Comparison of ENCODE assay signal across 8 mouse cellular contexts in genomic region chr3:90508287-90508949, GRCm38 (mm10). TPM values are rescaled to one million over a fixed set of nuclear protein-coding genes. Genes with fewer than 3 reads are reported as not detected.
DNase-seq lines count a peak whose midpoint lies in the region; ATAC-seq and TF ChIP-seq lines count a peak whose summit lies in the region.

No protein-coding gene starts in this region.

- peak overlapping the region; percentile 99 for H3K9ac ChIP-seq in heart, embryonic 13.5 days
- peak overlapping the region; percentile 97 for H3K9ac ChIP-seq in heart, postnatal 0 days (replicated peaks; ENCODE audit: low read depth, low read length)
- peak overlapping the region; percentile 98 for H3K9ac ChIP-seq in midbrain, embryonic 13.5 days (replicated peaks)

- no peak for TF ChIP-seq EP300 in heart, postnatal 0 days (IDR thresholded peaks at IDR 0.05; ENCODE audit: low read depth)

- WGBS in heart, embryonic 13.5 days: 2% methylated on average over 20 of the region's 20 CpGs
- 2% methylated on average over 20 of the region's 20 CpGs for WGBS in heart, postnatal 0 days
- 4% methylated on average over 20 of the region's 20 CpGs for WGBS in midbrain, embryonic 13.5 days

- peak overlapping the region; percentile 92 for H3K4me2 ChIP-seq in heart, embryonic 13.5 days
- peak overlapping the region; percentile 73 for H3K4me2 ChIP-seq in heart, postnatal 0 days (ENCODE audit: low read depth, low read length)
- H3K4me2 ChIP-seq in midbrain, embryonic 13.5 days (replicated peaks): peak overlapping the region; percentile 77

- H3K9me3 ChIP-seq in heart, embryonic 13.5 days: no peaks in the 10 kb centered on the region
- H3K9me3 ChIP-seq in G1E (replicated peaks): no peaks in the 10 kb centered on the region
- H3K9me3 ChIP-seq in heart, postnatal 0 days (replicated peaks; ENCODE audit: control insufficient read depth, low read length): no peaks in the 10 kb centered on the region
- no peaks in the 10 kb centered on the region for H3K9me3 ChIP-seq in midbrain, embryonic 13.5 days

- no peak for DNase-seq in heart, postnatal 14 days
- DNase-seq in G1E (ENCODE audit: low spot score): no peak
- no peak for DNase-seq in heart, postnatal 0 days (ENCODE audit: low spot score)
- DNase-seq in natural killer cell, adult 2 months (ENCODE audit: low spot score in 2 of 2): no peak
- no peak for DNase-seq in cerebellum, adult 8-10 months
- no peak for DNase-seq in gastrocnemius, adult 18-20 months (ENCODE audit: low spot score)

- H3K4me1 ChIP-seq in heart, embryonic 13.5 days: peaks cover 31% of the 10 kb centered on the region
- peaks cover 32% of the 10 kb centered on the region for H3K4me1 ChIP-seq in G1E (ENCODE audit: insufficient read depth, low read depth, low read length)
- peaks cover 23% of the 10 kb centered on the region for H3K4me1 ChIP-seq in heart, postnatal 0 days (ENCODE audit: control insufficient read depth, insufficient read depth)
- H3K4me1 ChIP-seq in midbrain, embryonic 13.5 days (replicated peaks): peaks cover 31% of the 10 kb centered on the region

- intact Hi-C loops in heart, postnatal 14 days (cut with DNase I): no loop called here

- no peak for TF ChIP-seq CTCF in G1E (IDR thresholded peaks at IDR 0.05; ENCODE audit: low read depth, low read length)
- TF ChIP-seq CTCF in heart, postnatal 0 days (IDR thresholded peaks at IDR 0.05; ENCODE audit: low read depth): no peak

- H3K27me3 ChIP-seq in heart, embryonic 13.5 days (replicated peaks): 0 out of 2 replicates have a peak, but pooled peaks cover 9% of the 10 kb centered on the region
- no peaks in the 10 kb centered on the region for H3K27me3 ChIP-seq in G1E (ENCODE audit: insufficient read depth, low read length)
- H3K27me3 ChIP-seq in heart, postnatal 0 days (ENCODE audit: control insufficient read depth, insufficient read depth, low read length): no peaks in the 10 kb centered on the region
- peaks cover 22% of the 10 kb centered on the region for H3K27me3 ChIP-seq in midbrain, embryonic 13.5 days

- H3K27ac ChIP-seq in heart, embryonic 13.5 days (replicated peaks): peak overlapping the region; percentile 95
- peak overlapping the region; percentile 97 for H3K27ac ChIP-seq in heart, postnatal 0 days (ENCODE audit: low read depth)
- H3K27ac ChIP-seq in midbrain, embryonic 13.5 days: peak overlapping the region; percentile 96

- peak overlapping the region; percentile 98 for H3K4me3 ChIP-seq in heart, embryonic 13.5 days
- H3K4me3 ChIP-seq in G1E (ENCODE audit: low read depth, low read length): peak overlapping the region; percentile 90
- peak overlapping the region; percentile 93 for H3K4me3 ChIP-seq in heart, postnatal 0 days (ENCODE audit: low read depth, low read length)
- peak overlapping the region; percentile 86 for H3K4me3 ChIP-seq in midbrain, embryonic 13.5 days (replicated peaks)

- peaks cover 56% of the 10 kb centered on the region for H3K36me3 ChIP-seq in heart, embryonic 13.5 days
- peaks cover 62% of the 10 kb centered on the region for H3K36me3 ChIP-seq in G1E (replicated peaks)
- peaks cover 39% of the 10 kb centered on the region for H3K36me3 ChIP-seq in heart, postnatal 0 days (replicated peaks; ENCODE audit: control insufficient read depth, insufficient read depth, low read length)
- peaks cover 38% of the 10 kb centered on the region for H3K36me3 ChIP-seq in midbrain, embryonic 13.5 days

- ATAC-seq in heart, embryonic 13.5 days (ENCODE audit: extremely low read depth, insufficient number of reproducible peaks, low FRiP score, low TSS enrichment): no peak
- no peak for ATAC-seq in G1E (ENCODE audit: extremely low read depth, insufficient number of reproducible peaks, low FRiP score, poor library complexity, severe bottlenecking)
- no peak for ATAC-seq in heart, postnatal 0 days (ENCODE audit: insufficient read depth, low read depth)
- no peak for ATAC-seq in midbrain, embryonic 13.5 days

RNA-seq across cellular contexts. Expression of gene Chtop, which starts 0.9 kb away (rescaled TPM):
- polyA plus RNA-seq in heart, embryonic 13.5 days (2015; fragmentation: Nextera tagmentation; extraction: Ambion mirVana): 92.0 and 98.5 TPM in 2 replicates
- total RNA-seq in heart, postnatal 14 days (2021): 100 to 1,000 TPM; 101 to 123 TPM
- total RNA-seq in G1E (2014; fragmentation: Nextera tagmentation) (78.6 and 89.8 TPM in 2 replicates), G1E (2017) (133 and 135 TPM in 2 replicates)
- polyA plus RNA-seq in G1E (2012): 97.0 and 110 TPM in 2 replicates
- 117 and 121 TPM in 2 replicates for total RNA-seq in heart, postnatal 0 days (2014; rRNA removed; ENCODE audit: low replicate concordance)
- 79.0 and 85.1 TPM in 2 replicates for polyA plus RNA-seq in heart, postnatal 0 days (2015; fragmentation: Nextera tagmentation; extraction: Ambion mirVana)
- polyA plus RNA-seq in midbrain, embryonic 13.5 days (2015; fragmentation: Nextera tagmentation; extraction: Ambion mirVana): 205 and 212 TPM in 2 replicates
- 100 to 1,000 TPM in 1 of 2 experiments, 10 to 100 TPM in 1; 88.7 to 103 TPM for total RNA-seq in gastrocnemius, adult 18-20 months (2021)

RNA-seq across cellular contexts. Expression of gene S100a1, which starts 5.8 kb away (rescaled TPM):
- polyA plus RNA-seq in heart, embryonic 13.5 days (2015; fragmentation: Nextera tagmentation; extraction: Ambion mirVana): 203 and 220 TPM in 2 replicates
- 100 to 1,000 TPM; 516 to 570 TPM for total RNA-seq in heart, postnatal 14 days (2021)
- total RNA-seq in G1E (2014; fragmentation: Nextera tagmentation): 26.6 and 38.4 TPM in 2 replicates
- 40.8 and 42.9 TPM in 2 replicates for total RNA-seq in G1E (2017)
- polyA plus RNA-seq in G1E (2012): 2.6 and 5.1 TPM in 2 replicates
- 221 and 462 TPM in 2 replicates for total RNA-seq in heart, postnatal 0 days (2014; rRNA removed; ENCODE audit: low replicate concordance)
- polyA plus RNA-seq in heart, postnatal 0 days (2015; fragmentation: Nextera tagmentation; extraction: Ambion mirVana): 721 and 746 TPM in 2 replicates
- polyA plus RNA-seq in midbrain, embryonic 13.5 days (2015; fragmentation: Nextera tagmentation; extraction: Ambion mirVana): 4.7 and 6.9 TPM in 2 replicates
- 100 to 1,000 TPM; 205 to 220 TPM for total RNA-seq in gastrocnemius, adult 18-20 months (2021)

RNA-seq across cellular contexts. Expression of gene S100a13, which starts 5.8 kb away (rescaled TPM):
- polyA plus RNA-seq in heart, embryonic 13.5 days (2015; fragmentation: Nextera tagmentation; extraction: Ambion mirVana): 70.4 and 73.4 TPM in 2 replicates
- total RNA-seq in heart, postnatal 14 days (2021): 10 to 100 TPM; 29.1 to 29.8 TPM
- 22.9 and 25.3 TPM in 2 replicates for total RNA-seq in G1E (2014; fragmentation: Nextera tagmentation)
- 67.3 and 70.2 TPM in 2 replicates for total RNA-seq in G1E (2017)
- 1.8 and 2.4 TPM in 2 replicates for polyA plus RNA-seq in G1E (2012)
- total RNA-seq in heart, postnatal 0 days (2014; rRNA removed; ENCODE audit: low replicate concordance): 45.9 and 86.2 TPM in 2 replicates
- 144 and 146 TPM in 2 replicates for polyA plus RNA-seq in heart, postnatal 0 days (2015; fragmentation: Nextera tagmentation; extraction: Ambion mirVana)
- polyA plus RNA-seq in midbrain, embryonic 13.5 days (2015; fragmentation: Nextera tagmentation; extraction: Ambion mirVana): 7.7 and 9.9 TPM in 2 replicates
- total RNA-seq in gastrocnemius, adult 18-20 months (2021): 10 to 100 TPM; 10.4 to 14.4 TPM

RNA-seq across cellular contexts. Expression of gene Snapin, which starts 17.6 kb away (rescaled TPM):
- polyA plus RNA-seq in heart, embryonic 13.5 days (2015; fragmentation: Nextera tagmentation; extraction: Ambion mirVana): 72.8 and 74.7 TPM in 2 replicates
- 10 to 100 TPM; 51.3 to 52.6 TPM for total RNA-seq in heart, postnatal 14 days (2021)
- total RNA-seq in G1E (2014; fragmentation: Nextera tagmentation) (58.0 and 61.9 TPM in 2 replicates), G1E (2017) (42.5 and 46.2 TPM in 2 replicates)
- 3.4 and 3.5 TPM in 2 replicates for polyA plus RNA-seq in G1E (2012)
- total RNA-seq in heart, postnatal 0 days (2014; rRNA removed; ENCODE audit: low replicate concordance): 44.3 and 59.2 TPM in 2 replicates
- polyA plus RNA-seq in heart, postnatal 0 days (2015; fragmentation: Nextera tagmentation; extraction: Ambion mirVana): 85.5 and 90.5 TPM in 2 replicates
- polyA plus RNA-seq in midbrain, embryonic 13.5 days (2015; fragmentation: Nextera tagmentation; extraction: Ambion mirVana): 87.9 and 89.1 TPM in 2 replicates
- total RNA-seq in gastrocnemius, adult 18-20 months (2021): 10 to 100 TPM; 78.8 to 79.5 TPM

RNA-seq across cellular contexts. Expression of gene S100a14, which starts 18.2 kb away (rescaled TPM):
- polyA plus RNA-seq in heart, embryonic 13.5 days (2015; fragmentation: Nextera tagmentation; extraction: Ambion mirVana): 0.17 and 0.28 TPM in 2 replicates
- total RNA-seq in heart, postnatal 14 days (2021): 1 to 10 TPM in 1 of 2 experiments, under 1 TPM in 1; 0.74 to 1.7 TPM
- total RNA-seq in G1E (2014; fragmentation: Nextera tagmentation) (not detected in 2 replicates), G1E (2017) (0.12 TPM in 1 of 2 replicates, not detected in the other)
- polyA plus RNA-seq in G1E (2012): not detected in 2 replicates
- 7.2 TPM in 1 of 2 replicates, not detected in the other for total RNA-seq in heart, postnatal 0 days (2014; rRNA removed; ENCODE audit: low replicate concordance)
- polyA plus RNA-seq in heart, postnatal 0 days (2015; fragmentation: Nextera tagmentation; extraction: Ambion mirVana): 0.12 TPM in 1 of 2 replicates, not detected in the other
- polyA plus RNA-seq in midbrain, embryonic 13.5 days (2015; fragmentation: Nextera tagmentation; extraction: Ambion mirVana): not detected in 2 replicates
- under 1 TPM in 1 of 2 experiments, not detected in 1; 0.39 TPM for total RNA-seq in gastrocnemius, adult 18-20 months (2021)
